In genomic region chr14:54462146-54462545, GRCm38 (mm10) we compare ENCODE assay signal across 22 mouse cellular contexts.
"Had no signal": no experiment of that assay in that cellular context is flagged by ENCODE, and none has a peak within 500 bp of the region (broad histone marks: within the 10 kb centered on the region; RNA-seq: fewer than 3 reads in every experiment).

No protein-coding gene starts in this region.

- H3K27ac ChIP-seq: intestine, embryonic 15.5 days; kidney, embryonic 15.5 days; limb, embryonic 12.5 days; limb, embryonic 15.5 days; liver, embryonic 15.5 days; midbrain, embryonic 10.5 days; midbrain, embryonic 13.5 days; neural tube, embryonic 13.5 days had no signal

- H3K9ac ChIP-seq: intestine, embryonic 15.5 days; kidney, embryonic 15.5 days; limb, embryonic 12.5 days; limb, embryonic 15.5 days; liver, embryonic 15.5 days; lung, embryonic 14.5 days; midbrain, embryonic 13.5 days; neural tube, embryonic 13.5 days had no signal

- H3K4me2 ChIP-seq: intestine, embryonic 15.5 days; kidney, embryonic 15.5 days; limb, embryonic 12.5 days; limb, embryonic 15.5 days; liver, embryonic 15.5 days; lung, embryonic 14.5 days; midbrain, embryonic 13.5 days; neural tube, embryonic 13.5 days had no signal

- H3K36me3 ChIP-seq: intestine, embryonic 15.5 days; midbrain, embryonic 13.5 days had no signal

- H3K4me1 ChIP-seq: limb, embryonic 12.5 days had no signal

- H3K9me3 ChIP-seq: intestine, embryonic 15.5 days; kidney, embryonic 15.5 days; limb, embryonic 12.5 days; limb, embryonic 15.5 days; liver, embryonic 15.5 days; midbrain, embryonic 10.5 days; midbrain, embryonic 13.5 days; neural tube, embryonic 13.5 days had no signal

- DNase-seq: kidney, adult 11 months; kidney, adult 8-10 months; kidney, postnatal 10 days; kidney, postnatal 36 days; left cerebral cortex, postnatal 4 days; lung, embryonic 14.5 days; lung, postnatal 10 days; retina, postnatal 1 day; right cerebral cortex, postnatal 25 days; spleen, adult 18-20 months; thymus, postnatal 25 days had no signal

- ATAC-seq: intestine, embryonic 15.5 days; midbrain, embryonic 13.5 days; midbrain, embryonic 16.5 days had no signal

- H3K4me3 ChIP-seq: intestine, embryonic 15.5 days; kidney, embryonic 15.5 days; limb, embryonic 12.5 days; limb, embryonic 15.5 days; liver, embryonic 15.5 days; megakaryocyte, embryonic 14.5 days; midbrain, embryonic 10.5 days; midbrain, embryonic 13.5 days; myocyte; neural tube, embryonic 13.5 days had no signal

- H3K27me3 ChIP-seq: intestine, embryonic 15.5 days; kidney, embryonic 15.5 days; limb, embryonic 12.5 days; limb, embryonic 15.5 days; liver, embryonic 15.5 days; megakaryocyte, embryonic 14.5 days; midbrain, embryonic 13.5 days; neural tube, embryonic 13.5 days had no signal
